Mouse (Mus musculus) gastrocnemius, postnatal 14 days (tissue): Measurements from ENCODE around the gene Fut2. TPM values are rescaled to one million over a fixed set of nuclear protein-coding genes. Genes with fewer than 3 reads are reported as not detected.
A peak's percentile ranks its signal among the peaks of the same experiment; 100 is the strongest.

Experiments
- DNase-seq: peaks from one replicate; pipeline ENCODE4 v3.0.0; 2021; ENCODE audit warnings: mixed read lengths
- intact Hi-C: fragments of 180-260 bp; cut with DNase I; formaldehyde crosslinking; loops from one replicate; pipeline ENCODE4 v1.15.1; 2025; ENCODE audit warnings: low total_unique reads
- total RNA-seq, 2 experiments: library from RNA; stranded (reverse); gene quantifications; 2 replicates each; pipeline ENCODE4 v1.2.3; 2021

Gene Fut2
- total RNA-seq, 2 experiments from 2014 or later: 0.58 to 0.66 TPM

GRCm38 (mm10) chr7:45703521-45704033 lies 37.4 kb upstream of the Fut2 start:
- no peak for DNase-seq
- intact Hi-C loops: no loop called here

GRCm38 (mm10) chr7:45702809-45703520 lies 36.8 kb upstream of the Fut2 start:
- no peak for DNase-seq
- intact Hi-C loops: no loop called here

- no peak for DNase-seq
- intact Hi-C loops: no loop called here
Measured at GRCm38 (mm10) chr7:45702316-45702715, 36.1 kb upstream of the Fut2 start.

- DNase-seq: no peak
- intact Hi-C loops: no loop called here
Measured at GRCm38 (mm10) chr7:45701607-45702006, 35.4 kb upstream of the Fut2 start.

GRCm38 (mm10) chr7:45701072-45701471 lies 34.9 kb upstream of the Fut2 start:
- DNase-seq: no peak
- intact Hi-C loops: no loop called here

GRCm38 (mm10) chr7:45700301-45701015 lies 34.3 kb upstream of the Fut2 start:
- intact Hi-C loops: no loop called here
- peak; percentile 76 for DNase-seq

GRCm38 (mm10) chr7:45699523-45700141 lies 33.4 kb upstream of the Fut2 start, which contains the start of gene Car11:
Gene Car11, plus strand, starts transcription at chr7:45699843.
- DNase-seq: no peak
- intact Hi-C loops: no loop called here

GRCm38 (mm10) chr7:45697894-45698293 lies 31.7 kb upstream of the Fut2 start:
- no peak for DNase-seq
- intact Hi-C loops: no loop called here

- peak; percentile 2 for DNase-seq
- intact Hi-C loops: no loop called here
Measured at GRCm38 (mm10) chr7:45695098-45695497, 28.9 kb upstream of the Fut2 start.

GRCm38 (mm10) chr7:45693921-45694591 lies 27.9 kb upstream of the Fut2 start, which contains the start of gene Sec1:
Gene Sec1, minus strand, starts transcription at chr7:45694402.
- DNase-seq: peak; percentile 9
- intact Hi-C loops: loop anchor here (5.0 kb wide), 1 partner anchor 37 kb away; no protein-coding TSS in a partner anchor

GRCm38 (mm10) chr7:45692364-45692763 lies 26.2 kb upstream of the Fut2 start:
- intact Hi-C loops: loop anchor here (5.0 kb wide), 1 partner anchor 35 kb away; no protein-coding TSS in a partner anchor

GRCm38 (mm10) chr7:45689800-45690199 lies 23.6 kb upstream of the Fut2 start:
- intact Hi-C loops: loop anchor here (5.0 kb wide), 1 partner anchor 32 kb away; no protein-coding TSS in a partner anchor
- DNase-seq: no peak

More at GRCm38 (mm10) chr7:45692364-45692763, 26.2 kb upstream of the Fut2 start:
- DNase-seq: no peak

- intact Hi-C loops: no loop called here
- no peak for DNase-seq
Measured at GRCm38 (mm10) chr7:45689099-45689498, 22.9 kb upstream of the Fut2 start.

GRCm38 (mm10) chr7:45686841-45687240 lies 20.6 kb upstream of the Fut2 start:
- DNase-seq: no peak
- intact Hi-C loops: no loop called here

- intact Hi-C loops: no loop called here
- no peak for DNase-seq
Measured at GRCm38 (mm10) chr7:45685811-45686210, 19.6 kb upstream of the Fut2 start.

GRCm38 (mm10) chr7:45683396-45684050 lies 17.3 kb upstream of the Fut2 start, which contains the start of gene Ntn5:
Gene Ntn5, plus strand, starts transcription at chr7:45684022.
- intact Hi-C loops: no loop called here
- no peak for DNase-seq

- intact Hi-C loops: no loop called here
- DNase-seq: peak; percentile 88
Measured at GRCm38 (mm10) chr7:45682144-45683126, 16.2 kb upstream of the Fut2 start.
